Comparison of ENCODE assay signal across 16 mouse cellular contexts in the genomic region with DNA sequence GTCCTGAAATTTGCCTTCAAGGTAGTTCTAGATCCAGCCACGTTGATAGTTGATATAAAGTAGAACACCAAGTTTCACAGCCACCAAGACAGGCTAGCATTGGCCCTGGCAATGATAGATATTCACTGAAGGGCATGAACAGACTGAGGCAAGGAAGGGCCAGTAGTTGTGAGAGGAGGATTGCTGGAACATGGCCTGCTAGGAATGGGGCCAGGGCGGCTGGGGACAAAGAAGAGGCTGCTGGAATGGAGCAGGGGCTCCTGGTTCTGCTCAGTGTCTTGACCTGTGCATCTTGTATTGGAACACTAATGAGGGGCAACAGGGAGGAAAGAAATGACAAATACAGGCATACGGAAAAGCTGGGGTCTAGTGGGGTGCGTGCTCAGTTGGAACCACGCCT.
"Had no signal": no experiment of that assay in that cellular context is flagged by ENCODE, and none has a peak within 500 bp of the region (broad histone marks: within the 10 kb centered on the region; RNA-seq: fewer than 3 reads in every experiment).

No protein-coding gene starts in this region.

- DNase-seq: heart, postnatal 10 days; heart, postnatal 14 days; heart, postnatal 36 days; heart, postnatal 4 days; kidney, adult 11 months; kidney, adult 18-20 months; kidney, adult 2 months; kidney, adult 8-10 months; kidney, adult 9 months; kidney, postnatal 10 days; kidney, postnatal 14 days; kidney, postnatal 25 days; kidney, postnatal 36 days; kidney, postnatal 4 days; layer of hippocampus, adult 9-11 months; layer of hippocampus, postnatal 36 days had no signal
